Mouse (Mus musculus) megakaryocyte, embryonic 14.5 days (primary cell): Measurements from ENCODE around the gene Arhgap18. TPM values are rescaled to one million over a fixed set of nuclear protein-coding genes. Genes with fewer than 3 reads are reported as not detected.

Experiments
- H3K27me3 ChIP-seq: replicated peaks from 2 replicates; pipeline ENCODE3; 2012; ENCODE audit warnings: inconsistent platforms
- H3K36me3 ChIP-seq: replicated peaks from 2 replicates; pipeline ENCODE3; 2012; ENCODE audit warnings: low read length, inconsistent platforms, mixed read lengths
- H3K4me1 ChIP-seq: 2 replicates; pipeline ENCODE4 v1.6.1; 2012; ENCODE audit warnings: inconsistent platforms
- H3K4me3 ChIP-seq: replicated peaks from 2 replicates; pipeline ENCODE3; 2012; ENCODE audit warnings: moderate library complexity, mild to moderate bottlenecking, inconsistent platforms
- H3K9me3 ChIP-seq: 2 replicates; pipeline ENCODE4 v1.6.1; 2012; ENCODE audit warnings: inconsistent platforms
- FLI1 ChIP-seq: IDR thresholded peaks from 2 replicates; pipeline ENCODE4 v1.6.1; 2012; ENCODE audit warnings: low read length, inconsistent platforms, mixed read lengths
- GATA1 ChIP-seq: IDR thresholded peaks from 3 replicates; pipeline ENCODE4 v1.6.1; 2012; ENCODE audit warnings: mixed read lengths, low read length, inconsistent platforms, borderline replicate concordance
- polyA plus RNA-seq: library from polyadenylated mRNA; stranded (reverse); fragments of >175 nt; gene quantifications from 2 replicates; pipeline ENCODE4 v1.2.3, GENCODE M21; 2012; ENCODE audit warnings: low replicate concordance; ENCODE audit not compliant: insufficient read depth

The Arhgap18 gene
- polyA plus RNA-seq, 1 experiment = 9.3 TPM

DNA sequence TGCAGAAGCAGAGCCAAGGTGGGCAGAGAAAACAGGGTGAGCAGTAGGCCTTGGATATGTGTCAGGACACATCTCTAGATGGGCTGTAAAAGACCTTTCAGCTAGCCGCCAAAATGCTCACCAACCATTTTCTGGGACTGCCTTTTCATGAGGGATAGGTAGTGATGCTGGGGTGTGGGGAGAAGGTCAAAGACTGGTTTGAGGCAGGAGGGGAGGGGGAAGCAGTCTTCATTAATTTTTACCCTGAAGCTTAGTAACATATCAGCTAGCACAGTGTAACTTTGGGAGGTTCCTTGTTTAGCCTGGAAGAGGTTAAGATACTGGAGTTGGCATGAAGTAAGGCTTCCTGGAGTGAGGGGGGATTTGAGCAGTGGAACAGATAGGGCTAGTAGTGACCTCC is 21.0 kb downstream of the Arhgap18 start:
- TF ChIP-seq GATA1 (no peak), FLI1 (no peak)
- Histone ChIP-seq H3K4me3 (peak overlapping the region; percentile 97), H3K27me3 (no peaks in the 10 kb centered on the region), H3K4me1 (peaks cover 75% of the 10 kb centered on the region), H3K36me3 (peaks cover 15% of the 10 kb centered on the region), H3K9me3 (no peaks in the 10 kb centered on the region)

DNA sequence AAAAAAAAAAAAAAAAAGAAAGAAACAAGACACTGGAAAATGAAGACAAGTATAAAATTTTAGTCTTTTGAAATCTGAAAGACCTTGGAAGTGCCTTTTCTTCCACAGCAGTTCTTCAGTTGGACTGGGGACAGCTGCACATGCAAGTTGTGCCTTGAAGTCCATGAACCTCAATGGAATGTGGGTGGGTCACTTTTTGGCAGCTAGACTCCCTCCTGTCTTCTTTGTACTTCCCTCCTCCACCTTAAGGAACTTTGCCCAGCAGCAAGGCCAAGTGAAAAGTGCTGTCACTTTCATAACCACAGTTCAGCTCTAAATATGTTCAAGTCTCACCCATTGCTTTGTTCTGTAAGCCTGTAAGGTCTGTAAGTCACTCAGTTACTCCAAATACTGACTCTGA is 23.2 kb downstream of the Arhgap18 start:
- Histone ChIP-seq H3K36me3 (peaks cover 21% of the 10 kb centered on the region), H3K4me1 (peaks cover 77% of the 10 kb centered on the region), H3K27me3 (no peaks in the 10 kb centered on the region)

DNA sequence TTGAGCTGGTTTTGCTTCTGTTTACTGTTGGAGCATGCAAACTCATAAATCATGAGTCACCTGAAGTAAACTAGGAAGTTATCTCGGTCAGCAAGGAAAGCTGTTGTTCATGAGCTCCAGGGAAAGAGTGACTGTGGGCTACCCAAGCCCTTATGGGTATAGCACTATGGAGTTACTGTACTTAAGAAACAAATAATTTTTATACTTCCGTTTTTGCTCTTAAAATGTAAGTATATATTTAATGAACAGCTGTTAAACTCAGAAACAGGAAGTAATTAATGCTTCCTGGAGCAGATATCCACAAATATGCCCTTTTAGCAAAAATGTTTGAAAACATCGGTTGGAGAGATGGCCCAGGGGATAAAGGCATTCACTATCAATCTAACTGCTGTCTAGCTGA is 27.4 kb downstream of the Arhgap18 start:
- Histone ChIP-seq H3K27me3 (no peaks in the 10 kb centered on the region), H3K4me3 (peak overlapping the region; percentile 83), H3K36me3 (peaks cover 32% of the 10 kb centered on the region), H3K9me3 (no peaks in the 10 kb centered on the region), H3K4me1 (peaks cover 89% of the 10 kb centered on the region)
- TF ChIP-seq FLI1 (no peak), GATA1 (no peak)

More for the DNA sequence above, 23.2 kb downstream of the Arhgap18 start:
- TF ChIP-seq GATA1 = no peak
- no peak for TF ChIP-seq FLI1
- Histone ChIP-seq H3K4me3 (peak overlapping the region; percentile 72), H3K9me3 (no peaks in the 10 kb centered on the region)

DNA sequence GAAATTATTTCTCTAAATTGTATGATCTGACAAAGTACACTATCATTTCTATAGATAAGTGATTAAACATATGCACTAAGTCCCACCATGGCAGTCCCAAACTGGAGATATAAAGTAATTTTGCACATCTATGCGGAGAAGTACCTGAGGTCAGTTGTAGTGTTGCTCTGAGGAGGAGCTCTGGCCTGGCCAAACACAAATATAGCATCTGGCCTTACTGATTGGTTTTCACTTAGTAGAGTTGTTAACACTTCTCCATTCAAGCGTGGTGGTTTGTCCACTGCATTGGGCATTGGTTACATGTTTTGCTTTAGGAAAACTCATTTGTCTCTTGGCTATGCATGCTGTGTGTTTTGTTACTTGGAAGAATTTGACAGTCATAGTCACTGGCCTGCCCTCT is 36.5 kb downstream of the Arhgap18 start:
- Histone ChIP-seq H3K27me3 (no peaks in the 10 kb centered on the region), H3K36me3 (peaks cover 55% of the 10 kb centered on the region), H3K4me3 (no peak overlapping the region), H3K4me1 (peaks cover 78% of the 10 kb centered on the region), H3K9me3 (no peaks in the 10 kb centered on the region)
- no peak for TF ChIP-seq FLI1

DNA sequence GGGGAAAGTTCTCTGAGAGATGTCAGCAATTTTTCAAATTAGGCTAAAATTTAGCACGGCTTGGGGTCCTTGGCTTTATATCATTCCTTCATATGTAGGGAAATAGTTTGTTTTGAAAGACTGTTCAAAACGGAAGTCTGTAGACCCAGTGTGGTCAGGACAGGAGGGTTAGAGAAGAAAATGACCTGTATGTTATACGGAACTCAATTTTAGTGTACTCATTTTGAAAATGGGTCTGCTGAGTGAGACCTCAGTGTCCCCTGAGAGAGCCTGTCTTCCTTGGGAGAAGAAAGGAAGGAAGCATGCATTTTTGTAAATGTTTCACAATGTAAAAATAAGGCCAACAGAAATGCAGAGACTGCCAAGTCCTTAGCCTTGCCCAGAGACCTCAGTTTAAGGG is 38.6 kb downstream of the Arhgap18 start:
- Histone ChIP-seq H3K4me1 (peaks cover 77% of the 10 kb centered on the region), H3K4me3 (no peak overlapping the region), H3K9me3 (no peaks in the 10 kb centered on the region), H3K27me3 (no peaks in the 10 kb centered on the region), H3K36me3 (peaks cover 57% of the 10 kb centered on the region)
- TF ChIP-seq FLI1 (no peak), GATA1 (no peak)

DNA sequence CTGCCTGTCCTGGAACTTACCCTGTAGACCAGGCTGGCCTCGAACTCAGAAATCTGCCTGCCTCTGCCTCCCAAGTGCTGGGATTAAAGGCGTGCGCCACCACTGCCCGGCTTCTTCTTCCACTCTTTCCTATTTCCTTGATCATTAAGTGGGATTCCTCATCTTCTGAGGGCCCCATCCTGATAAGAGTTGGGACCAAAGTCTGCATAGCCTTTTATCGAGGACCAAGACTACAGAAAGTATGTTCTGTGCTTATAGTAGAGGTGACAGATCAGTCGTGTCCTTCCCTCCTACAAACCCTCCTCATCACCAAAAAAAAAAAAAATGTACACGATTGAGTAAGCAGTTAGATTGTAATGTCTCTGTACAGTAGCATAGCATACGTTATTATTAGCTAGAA is 39.8 kb downstream of the Arhgap18 start:
- Histone ChIP-seq H3K27me3 (no peaks in the 10 kb centered on the region), H3K4me1 (peaks cover 83% of the 10 kb centered on the region), H3K4me3 (no peak overlapping the region), H3K9me3 (no peaks in the 10 kb centered on the region), H3K36me3 (peaks cover 64% of the 10 kb centered on the region)
- TF ChIP-seq GATA1 (no peak), FLI1 (no peak)

DNA sequence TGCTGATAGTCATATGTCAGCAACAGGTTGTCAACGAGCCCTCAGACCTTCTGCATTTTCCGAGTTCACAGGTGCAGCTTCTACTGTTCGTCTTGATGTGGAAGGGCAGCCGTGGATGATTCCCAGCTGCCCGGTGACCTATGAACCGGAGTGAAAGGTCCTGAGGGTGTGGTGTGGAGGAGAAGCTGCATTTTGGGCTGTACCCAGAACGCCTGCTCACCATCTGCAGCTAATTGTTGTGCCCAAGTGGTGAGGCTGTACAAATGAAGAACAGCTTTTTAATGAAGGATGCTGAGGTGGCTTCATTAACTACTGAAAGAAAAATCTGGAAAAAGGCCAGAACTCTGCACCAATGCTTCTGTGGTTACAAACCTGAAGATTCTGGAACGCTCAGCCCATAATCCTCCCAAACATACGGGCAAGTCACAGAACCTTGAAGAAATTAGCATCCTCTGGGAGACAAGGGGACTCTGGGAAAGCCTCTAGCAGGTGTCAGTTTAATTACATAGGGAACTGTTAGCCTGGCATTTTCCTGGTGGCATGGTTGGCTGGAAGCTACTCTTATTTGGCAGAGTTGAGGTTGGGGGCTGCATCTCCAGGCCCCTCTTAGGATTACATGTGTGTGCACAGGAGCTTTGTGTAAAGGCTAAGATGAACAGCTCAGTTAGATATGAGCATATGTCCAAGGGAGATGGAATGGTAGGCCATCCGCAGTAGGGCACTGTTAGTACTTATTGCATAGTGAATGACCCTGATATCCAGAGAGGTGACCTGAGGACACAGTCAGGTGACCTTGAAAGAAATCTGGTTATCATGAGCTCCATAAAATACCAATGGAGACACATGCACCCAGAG is 43.4 kb downstream of the Arhgap18 start:
- no peak overlapping the region for H3K4me3 ChIP-seq
- peaks cover 84% of the 10 kb centered on the region for H3K4me1 ChIP-seq
- H3K27me3 ChIP-seq = no peaks in the 10 kb centered on the region
- TF ChIP-seq GATA1 (no peak), FLI1 (no peak)
- H3K9me3 ChIP-seq = no peaks in the 10 kb centered on the region
- H3K36me3 ChIP-seq = peaks cover 51% of the 10 kb centered on the region

DNA sequence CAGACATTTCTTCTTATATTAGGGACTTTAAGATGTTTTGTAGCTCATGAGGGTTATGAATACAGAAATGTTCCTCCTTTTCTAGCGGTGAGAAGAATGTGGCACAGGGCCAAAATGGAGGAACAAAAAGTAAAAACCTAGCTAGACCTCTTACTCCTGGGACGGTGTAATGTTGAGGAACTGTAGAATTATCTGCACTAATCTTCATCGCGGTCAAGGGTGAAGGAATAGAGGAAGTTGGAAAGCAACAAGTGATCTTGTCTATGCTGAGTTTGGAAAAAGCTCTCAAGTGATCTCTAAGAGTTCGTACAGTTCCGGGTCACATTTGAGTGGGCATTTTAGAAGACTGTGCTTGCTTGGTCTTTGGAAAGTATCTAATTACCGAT is 44.1 kb downstream of the Arhgap18 start:
- H3K36me3 ChIP-seq = peaks cover 54% of the 10 kb centered on the region
- H3K4me1 ChIP-seq = peaks cover 83% of the 10 kb centered on the region
- no peaks in the 10 kb centered on the region for H3K9me3 ChIP-seq
- TF ChIP-seq FLI1 (no peak), GATA1 (no peak)
- no peak overlapping the region for H3K4me3 ChIP-seq
- no peaks in the 10 kb centered on the region for H3K27me3 ChIP-seq

DNA sequence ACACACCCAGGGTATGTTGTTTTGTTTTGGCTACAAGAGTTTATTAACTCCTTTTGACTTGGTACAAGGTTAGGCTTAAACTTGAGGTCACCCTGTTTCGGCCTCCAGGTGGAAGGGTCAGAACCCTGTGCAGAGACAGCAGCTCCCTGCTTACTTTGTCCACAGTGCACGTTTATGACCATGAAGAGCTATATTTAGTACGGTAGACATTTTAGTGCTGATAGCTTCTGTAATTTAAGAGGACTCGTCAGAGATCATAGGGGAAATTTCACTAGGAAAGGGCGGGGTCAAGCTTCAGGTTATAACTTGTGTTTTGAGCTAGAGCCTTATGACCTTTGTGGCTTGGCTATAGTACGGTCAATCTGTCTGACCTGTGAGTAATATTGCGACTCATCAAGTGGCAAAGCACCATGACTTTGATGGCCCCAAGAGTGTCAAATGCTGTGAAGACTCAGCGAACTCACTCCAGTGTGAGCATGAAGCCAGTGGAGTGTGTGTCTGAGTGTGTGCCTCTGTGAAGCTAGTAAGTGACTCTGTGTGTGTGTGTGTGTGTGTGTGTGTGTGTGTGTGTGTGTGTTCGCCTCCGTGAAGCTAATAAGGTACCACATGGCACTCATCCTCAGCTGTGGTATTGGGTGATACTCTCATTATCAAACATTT is 45.7 kb downstream of the Arhgap18 start:
- Histone ChIP-seq H3K9me3 (no peaks in the 10 kb centered on the region), H3K4me3 (peak overlapping the region; percentile 87), H3K36me3 (peaks cover 66% of the 10 kb centered on the region), H3K27me3 (no peaks in the 10 kb centered on the region), H3K4me1 (peaks cover 91% of the 10 kb centered on the region)
- TF ChIP-seq FLI1 (no peak), GATA1 (no peak)

DNA sequence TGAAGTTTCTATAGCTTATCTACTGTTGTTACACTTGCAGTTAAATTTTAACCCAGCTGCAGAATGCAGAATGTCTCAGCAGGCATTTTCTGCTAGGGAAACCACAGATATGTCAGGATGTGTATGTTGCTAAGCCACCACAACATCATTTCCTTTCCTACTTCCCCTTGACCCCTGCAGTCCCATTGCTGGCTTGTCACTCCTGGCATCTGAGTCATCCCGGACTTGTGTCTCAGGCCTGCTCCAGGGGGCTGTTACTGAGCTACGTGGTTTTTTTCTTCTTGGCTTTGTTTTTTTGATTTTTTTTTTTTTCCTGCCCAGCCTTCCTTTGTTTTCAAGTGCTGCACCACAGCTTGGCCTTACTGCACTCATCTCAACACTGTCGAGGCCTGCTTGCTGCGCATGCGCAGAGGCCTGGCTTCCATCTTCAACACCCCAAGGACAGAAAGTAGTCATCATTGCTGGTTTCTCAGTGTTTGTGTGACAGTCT is 46.4 kb downstream of the Arhgap18 start:
- H3K36me3 ChIP-seq = peaks cover 67% of the 10 kb centered on the region
- no peak for TF ChIP-seq FLI1
- TF ChIP-seq GATA1 = no peak
- no peaks in the 10 kb centered on the region for H3K9me3 ChIP-seq
- peak overlapping the region; percentile 87 for H3K4me3 ChIP-seq
- H3K4me1 ChIP-seq = peaks cover 94% of the 10 kb centered on the region
- no peaks in the 10 kb centered on the region for H3K27me3 ChIP-seq
